Mouse (Mus musculus) CH12.LX (cell line): ENCODE results near the gene Scfd1. TPM values are rescaled to one million over a fixed set of nuclear protein-coding genes. Genes with fewer than 3 reads are reported as not detected.

ENCODE experiments used
- DNase-seq: peaks from one replicate; pipeline ENCODE4 v3.0.0-alpha.2; 2013; ENCODE audit errors: extremely low read depth
- H3K27ac ChIP-seq: 2 replicates; pipeline ENCODE4 v1.5.1; 2012; ENCODE audit warnings: low read depth, mild to moderate bottlenecking, control low read depth, moderate library complexity; ENCODE audit not compliant: insufficient read depth
- H3K27me3 ChIP-seq: replicated peaks from 2 replicates; pipeline ENCODE3; 2012; ENCODE audit warnings: inconsistent platforms
- H3K36me3 ChIP-seq, 2 experiments: replicated peaks in 1 of 2; 2 replicates each; pipeline versions ENCODE3 to v1.6.1; 2012; ENCODE audit warnings: inconsistent platforms in 1 of 2, low read length in 1 of 2, mild to moderate bottlenecking in 1 of 2, mixed read lengths in 1 of 2, moderate library complexity in 1 of 2; ENCODE audit not compliant: control insufficient read depth in 1 of 2, insufficient read depth in 1 of 2
- H3K4me1 ChIP-seq, 2 experiments: 2 replicates each; pipeline ENCODE4 v1.6.1; 2012; ENCODE audit warnings: inconsistent platforms in 1 of 2, moderate library complexity in 1 of 2; ENCODE audit not compliant: insufficient read depth in 2 of 2, control insufficient read depth in 1 of 2
- H3K4me2 ChIP-seq: 2 replicates; pipeline ENCODE4 v1.6.1; 2012; ENCODE audit warnings: low read depth, mild to moderate bottlenecking, control low read depth; ENCODE audit not compliant: poor library complexity, insufficient read depth, severe bottlenecking
- H3K4me3 ChIP-seq, 3 experiments: fragments of 150-350 bp in 1 of 3; sonication (generic) in 1 of 3; replicated peaks in 1 of 3; 2 replicates each; pipeline versions ENCODE3 to v1.5.1; 2011 to 2012; ENCODE audit warnings: low read depth in 2 of 3, low read length in 2 of 3, mild to moderate bottlenecking in 2 of 3, moderate library complexity in 2 of 3, control low read depth in 1 of 3, improper control_type of control experiment in 1 of 3, inconsistent platforms in 1 of 3, mixed read lengths in 1 of 3; ENCODE audit not compliant: poor library complexity in 1 of 3
- H3K79me2 ChIP-seq: replicated peaks from 2 replicates; pipeline ENCODE4 v1.6.1; 2012; ENCODE audit warnings: mild to moderate bottlenecking, moderate library complexity; ENCODE audit not compliant: control insufficient read depth, poor library complexity, insufficient read depth, severe bottlenecking; ENCODE audit errors: extremely low read depth
- H3K9ac ChIP-seq: 2 replicates; pipeline ENCODE4 v1.6.1; 2012; ENCODE audit warnings: low read depth, mild to moderate bottlenecking, control low read depth, moderate library complexity; ENCODE audit not compliant: insufficient read depth
- H3K9me3 ChIP-seq: replicated peaks from 2 replicates; pipeline ENCODE3; 2012; ENCODE audit warnings: low read length, inconsistent platforms, mixed read lengths
- BHLHE40 ChIP-seq: IDR thresholded peaks from 2 replicates; pipeline ENCODE4 v1.6.1; 2011; ENCODE audit warnings: mild to moderate bottlenecking, low read depth, low read length, improper control_type of control experiment
- CHD1 ChIP-seq: IDR thresholded peaks from 2 replicates; pipeline ENCODE4 v1.6.1; 2012; ENCODE audit warnings: low read depth, low read length, improper control_type of control experiment, inconsistent platforms
- CHD2 ChIP-seq: IDR thresholded peaks from 2 replicates; pipeline ENCODE4 v1.6.1; 2011; ENCODE audit warnings: low read length, improper control_type of control experiment
- CTCF ChIP-seq, 2 experiments: IDR thresholded peaks in 1 of 2; conservative IDR thresholded peaks in 1 of 2; 2 replicates each; pipeline ENCODE4 v1.5.1; 2011 to 2012; ENCODE audit warnings: low read depth in 2 of 2, low read length in 2 of 2, improper control_type of control experiment in 1 of 2, inconsistent platforms in 1 of 2, mild to moderate bottlenecking in 1 of 2, moderate library complexity in 1 of 2
- E2F4 ChIP-seq: IDR thresholded peaks from 2 replicates; pipeline ENCODE4 v1.6.1; 2011; ENCODE audit warnings: low read depth, low read length, improper control_type of control experiment; ENCODE audit not compliant: insufficient replicate concordance
- GABPA ChIP-seq: IDR thresholded peaks from 2 replicates; pipeline ENCODE4 v1.6.1; 2012; ENCODE audit warnings: low read depth, low read length, improper control_type of control experiment, inconsistent platforms; ENCODE audit not compliant: insufficient replicate concordance
- JUN ChIP-seq: IDR thresholded peaks from 2 replicates; pipeline ENCODE4 v1.6.1; 2011; ENCODE audit warnings: low read depth, mild to moderate bottlenecking, low read length, improper control_type of control experiment, moderate library complexity; ENCODE audit not compliant: insufficient read depth
- JUND ChIP-seq: conservative IDR thresholded peaks from 2 replicates; pipeline ENCODE4 v1.6.1; 2011; ENCODE audit warnings: low read depth, low read length, improper control_type of control experiment
- MAFK ChIP-seq: IDR thresholded peaks from 2 replicates; pipeline ENCODE4 v1.6.1; 2011; ENCODE audit warnings: low read length, improper control_type of control experiment; ENCODE audit not compliant: insufficient replicate concordance
- MAX ChIP-seq: IDR thresholded peaks from 2 replicates; pipeline ENCODE4 v1.6.1; 2011; ENCODE audit warnings: low read length, improper control_type of control experiment
- MAZ ChIP-seq: IDR thresholded peaks from 2 replicates; pipeline ENCODE4 v1.6.1; 2012; ENCODE audit warnings: low read depth, mild to moderate bottlenecking, inconsistent platforms, low read length, improper control_type of control experiment, moderate library complexity
- MXI1 ChIP-seq: IDR thresholded peaks from 2 replicates; pipeline ENCODE4 v1.6.1; 2011; ENCODE audit warnings: mild to moderate bottlenecking, low read depth, low read length, improper control_type of control experiment
- MYC ChIP-seq: IDR thresholded peaks from 2 replicates; pipeline ENCODE4 v1.6.1; 2011; ENCODE audit warnings: low read depth, mild to moderate bottlenecking, improper control_type of control experiment, low read length
- PAX5 ChIP-seq: IDR thresholded peaks from 2 replicates; pipeline ENCODE4 v1.6.1; 2012; ENCODE audit warnings: low read length, inconsistent platforms, mixed read lengths
- POLR2A ChIP-seq: IDR thresholded peaks from 2 replicates; pipeline ENCODE4 v1.6.1; 2011; ENCODE audit warnings: low read depth, mild to moderate bottlenecking, improper control_type of control experiment, low read length
- RAD21 ChIP-seq: IDR thresholded peaks from 2 replicates; pipeline ENCODE4 v1.6.1; 2011; ENCODE audit warnings: low read depth, mild to moderate bottlenecking, low read length, improper control_type of control experiment, moderate library complexity
- SMC3 ChIP-seq: IDR thresholded peaks from 2 replicates; pipeline ENCODE4 v1.6.1; 2011; ENCODE audit warnings: low read depth, low read length, improper control_type of control experiment
- TBP ChIP-seq: conservative IDR thresholded peaks from 2 replicates; pipeline ENCODE4 v1.6.1; 2011; ENCODE audit warnings: low read depth, low read length, improper control_type of control experiment
- TCF12 ChIP-seq: IDR thresholded peaks from 2 replicates; pipeline ENCODE4 v1.6.1; 2014; ENCODE audit warnings: low read depth, mild to moderate bottlenecking, inconsistent platforms, low read length, improper control_type of control experiment
- USF2 ChIP-seq: conservative IDR thresholded peaks from 2 replicates; pipeline ENCODE4 v1.6.1; 2011; ENCODE audit warnings: low read depth, low read length, improper control_type of control experiment
- ZKSCAN1 ChIP-seq: IDR thresholded peaks from 2 replicates; pipeline ENCODE4 v1.6.1; 2012; ENCODE audit warnings: low read depth, inconsistent platforms, low read length, improper control_type of control experiment, borderline replicate concordance
- ZMIZ1 ChIP-seq: IDR thresholded peaks from 2 replicates; pipeline ENCODE4 v1.6.1; 2012; ENCODE audit warnings: low read depth, mild to moderate bottlenecking, inconsistent platforms, low read length, improper control_type of control experiment
- ZNF384 ChIP-seq: IDR thresholded peaks from 2 replicates; pipeline ENCODE4 v1.6.1; 2012; ENCODE audit warnings: low read depth, low read length, improper control_type of control experiment, inconsistent platforms
- dilution Hi-C: fragments of 300-500 bp; cut with MboI; formaldehyde crosslinking; loops from 2 replicates; pipeline ENCODE4 v1.14.3; 2020; ENCODE audit warnings: low sequenced_read_pairs; ENCODE audit not compliant: extremely low pct_unique_long_range_greater_than_20kb, extremely low pct_ligation_motif_present
- in situ Hi-C: fragments of 300-500 bp; cut with MboI; formaldehyde crosslinking; loops from 3 replicates; pipeline ENCODE4 v1.14.3; 2019; ENCODE audit warnings: low sequenced_read_pairs, low pct_ligation_motif_present, low pct_unique_long_range_greater_than_20kb, mixed read lengths
- polyA plus RNA-seq: library from polyadenylated mRNA; unstranded; fragments of >175 nt; gene quantifications from 2 replicates; pipeline ENCODE4 v1.2.1, GENCODE M21; 2012; ENCODE audit warnings: low read depth; ENCODE audit not compliant: insufficient read length
- total RNA-seq, 2 experiments: library from RNA; depleted of rRNA; stranded (reverse); fragments of 300-350 nt in 1 of 2; fragments of >200 nt in 1 of 2; gene quantifications; 2 replicates each; pipeline ENCODE4 v1.2.3; 2012 to 2014

Scfd1 gene
- total and polyA plus RNA-seq, 3 experiments = 39.3 to 91.7 (median 48.0) TPM

DNA sequence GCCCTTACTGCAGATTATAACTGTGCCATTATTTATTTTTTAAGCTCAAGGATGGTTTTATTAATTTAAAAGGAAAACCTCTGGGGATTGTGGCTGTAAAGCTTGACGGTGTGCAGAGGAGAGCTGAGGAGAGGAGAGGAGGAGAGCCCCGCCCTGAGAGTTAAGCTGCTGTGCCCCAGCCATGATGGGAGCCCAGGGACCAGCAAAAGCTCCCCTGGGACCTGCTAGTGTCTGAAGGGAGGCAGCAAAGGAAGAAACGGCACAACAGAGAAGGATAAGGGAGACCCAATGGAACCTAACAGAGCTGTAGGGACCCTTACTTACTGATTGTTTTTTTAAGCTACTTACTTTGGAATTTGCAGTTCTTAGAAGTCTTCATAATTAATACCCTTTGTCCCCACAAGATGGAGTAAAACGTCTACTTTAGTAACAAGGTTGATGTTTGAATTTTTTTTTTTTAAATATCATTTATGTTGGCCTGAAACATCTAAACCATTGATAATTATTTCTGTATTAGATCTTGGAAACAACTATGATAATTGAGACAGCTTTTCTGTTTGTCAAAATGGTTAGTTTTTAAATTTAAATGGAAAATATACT lies 26.8 kb downstream of the Scfd1 start:
- dilution Hi-C loops = no loop called here
- Histone ChIP-seq H3K79me2 (no peaks in the 10 kb centered on the region), H3K9ac (no peak overlapping the region), H3K4me3 (no peak overlapping the region), H3K36me3 (peaks cover 34 to 71% of the 10 kb centered on the region in 2 experiments), H3K27ac (no peak overlapping the region), H3K9me3 (no peaks in the 10 kb centered on the region), H3K4me2 (0 out of 2 replicates have a peak overlapping the region, but pooled peaks have one; percentile 6), H3K4me1 (peaks cover 0 to 8% of the 10 kb centered on the region in 2 experiments; a peak in 2 of 4 replicates), H3K27me3 (no peaks in the 10 kb centered on the region)
- TF ChIP-seq CTCF (conservative IDR thresholded peaks at IDR 0.05 in 1 of 2, IDR thresholded peaks at IDR 0.05 in 1 of 2; ENCODE audit: low read depth in 2 of 2, low read length in 2 of 2) = peak in 1 of 2 experiments; percentile 43; a peak in 2 of 4 replicates
- TF ChIP-seq SMC3 = peak; percentile 9; the same call in 1 of the 2 replicates
- TF ChIP-seq ZNF384 = peak; percentile 80
- TF ChIP-seq RAD21 = peak; percentile 49
- TF ChIP-seq MAFK = no peak
- DNase-seq = peak; percentile 51
- in situ Hi-C loops = loop anchor here (25.0 kb wide), 1 partner anchor 358 kb away; no protein-coding TSS in a partner anchor

DNA sequence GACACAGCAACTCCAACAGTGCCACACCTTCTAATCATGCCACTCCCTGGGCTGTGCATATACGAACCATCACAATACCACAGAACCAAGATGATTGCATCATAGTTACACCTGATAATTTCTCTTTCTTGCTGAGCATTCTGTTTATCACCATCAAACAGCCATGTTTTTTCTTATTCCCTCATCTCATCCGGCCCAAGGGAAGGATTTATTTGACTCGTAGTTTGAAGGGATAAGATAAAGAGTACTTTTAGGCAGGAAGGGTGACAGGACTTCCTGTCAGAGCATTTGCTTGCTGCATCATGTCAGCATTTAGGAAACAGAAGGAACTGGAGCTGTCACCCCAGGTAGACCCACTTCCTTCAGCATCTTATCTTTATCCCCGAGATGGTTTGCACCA lies 34.1 kb downstream of the Scfd1 start:
- no peaks in the 10 kb centered on the region for H3K27me3 ChIP-seq
- dilution Hi-C loops = no loop called here
- TF ChIP-seq PAX5 (no peak), TBP (no peak), POLR2A (no peak), MYC (no peak), MAX (no peak), ZNF384 (no peak), BHLHE40 (no peak), TCF12 (no peak), ZKSCAN1 (no peak), JUND (no peak), CHD1 (no peak), GABPA (no peak), E2F4 (no peak), ZMIZ1 (no peak), USF2 (no peak), CTCF (conservative IDR thresholded peaks at IDR 0.05 in 1 of 2, IDR thresholded peaks at IDR 0.05 in 1 of 2; ENCODE audit: low read depth in 2 of 2, low read length in 2 of 2) (no peak), MAZ (no peak), JUN (no peak), CHD2 (no peak), MXI1 (no peak)
- TF ChIP-seq, all 38 proteins: peak for 0
- H3K36me3 ChIP-seq = peaks cover 29 to 57% of the 10 kb centered on the region in 2 experiments
- no peaks in the 10 kb centered on the region for H3K4me1 ChIP-seq
- DNase-seq = no peak
- H3K9ac ChIP-seq = no peak overlapping the region
- H3K79me2 ChIP-seq = no peaks in the 10 kb centered on the region
- no peak overlapping the region for H3K4me3 ChIP-seq
- H3K9me3 ChIP-seq = no peaks in the 10 kb centered on the region
- no peak overlapping the region for H3K27ac ChIP-seq
- in situ Hi-C loops = loop anchor here (25.0 kb wide), 1 partner anchor 351 kb away; no protein-coding TSS in a partner anchor
- no peak overlapping the region for H3K4me2 ChIP-seq
